Mouse (Mus musculus): ENCODE data around the gene Zcchc3. TPM values are rescaled to one million over a fixed set of nuclear protein-coding genes. Genes with fewer than 3 reads are reported as not detected.

Zcchc3 gene
- polyA plus RNA-seq, 1 experiment from 2014 or later: 42.9 TPM

Other genes with a start within 250 kb of the Zcchc3 start
- 70.3 and 135 TPM in 2 replicates for gene Csnk2a1, start 188.2 kb downstream of the Zcchc3 start, polyA plus RNA-seq (2014; fragmentation: Nextera tagmentation; extraction: Ambion mirVana)
- 23.7 and 24.2 TPM in 2 replicates for gene Tbc1d20, start 121.2 kb downstream of the Zcchc3 start, polyA plus RNA-seq (2014; fragmentation: Nextera tagmentation; extraction: Ambion mirVana)
- 64.7 and 70.6 TPM in 2 replicates for gene Rbck1, start 82.4 kb downstream of the Zcchc3 start, polyA plus RNA-seq (2014; fragmentation: Nextera tagmentation; extraction: Ambion mirVana)
- 0.86 and 1.7 TPM in 2 replicates for gene Trib3, start 71.0 kb downstream of the Zcchc3 start, polyA plus RNA-seq (2014; fragmentation: Nextera tagmentation; extraction: Ambion mirVana)
- 8.2 and 8.5 TPM in 2 replicates for gene Nrsn2, start 38.4 kb downstream of the Zcchc3 start, polyA plus RNA-seq (2014; fragmentation: Nextera tagmentation; extraction: Ambion mirVana)
- 18.6 and 20.7 TPM in 2 replicates for gene Sox12, start 17.0 kb downstream of the Zcchc3 start, polyA plus RNA-seq (2014; fragmentation: Nextera tagmentation; extraction: Ambion mirVana)
- gene 6820408C15Rik, start 560 bp upstream of the Zcchc3 start, polyA plus RNA-seq (2014; fragmentation: Nextera tagmentation; extraction: Ambion mirVana): 2.9 and 3.8 TPM in 2 replicates
- not detected in 2 replicates for gene Defb23, start 49.6 kb upstream of the Zcchc3 start, polyA plus RNA-seq (2014; fragmentation: Nextera tagmentation; extraction: Ambion mirVana)
- not detected in 2 replicates for gene Defb20, start 62.0 kb upstream of the Zcchc3 start, polyA plus RNA-seq (2014; fragmentation: Nextera tagmentation; extraction: Ambion mirVana)
- gene Defb22, start 75.1 kb upstream of the Zcchc3 start, polyA plus RNA-seq (2014; fragmentation: Nextera tagmentation; extraction: Ambion mirVana): not detected in 2 replicates
- gene Defb26, start 96.7 kb upstream of the Zcchc3 start, polyA plus RNA-seq (2014; fragmentation: Nextera tagmentation; extraction: Ambion mirVana): not detected in 2 replicates
- gene Defb28, start 103.2 kb upstream of the Zcchc3 start, polyA plus RNA-seq (2014; fragmentation: Nextera tagmentation; extraction: Ambion mirVana): not detected in 2 replicates
- not detected in 2 replicates for gene Defb29, start 125.1 kb upstream of the Zcchc3 start, polyA plus RNA-seq (2014; fragmentation: Nextera tagmentation; extraction: Ambion mirVana)
- not detected in 2 replicates for gene Gm17416, start 154.3 kb upstream of the Zcchc3 start, polyA plus RNA-seq (2014; fragmentation: Nextera tagmentation; extraction: Ambion mirVana)
- gene Defb21, start 157.7 kb upstream of the Zcchc3 start, polyA plus RNA-seq (2014; fragmentation: Nextera tagmentation; extraction: Ambion mirVana): not detected in 2 replicates
- not detected in 2 replicates for gene Defb19, start 165.3 kb upstream of the Zcchc3 start, polyA plus RNA-seq (2014; fragmentation: Nextera tagmentation; extraction: Ambion mirVana)
- gene Defb45, start 184.4 kb upstream of the Zcchc3 start, polyA plus RNA-seq (2014; fragmentation: Nextera tagmentation; extraction: Ambion mirVana): not detected in 2 replicates
- gene Defb36, start 189.3 kb upstream of the Zcchc3 start, polyA plus RNA-seq (2014; fragmentation: Nextera tagmentation; extraction: Ambion mirVana): not detected in 2 replicates
- not detected in 2 replicates for gene Defb25, start 208.0 kb upstream of the Zcchc3 start, polyA plus RNA-seq (2014; fragmentation: Nextera tagmentation; extraction: Ambion mirVana)
- 0.29 and 0.62 TPM in 2 replicates for gene Rem1, start 211.9 kb upstream of the Zcchc3 start, polyA plus RNA-seq (2014; fragmentation: Nextera tagmentation; extraction: Ambion mirVana)